Mouse (Mus musculus): ENCODE measurements around the gene Slpi.
"Not testable (repeated sequence)": the region's sequence is repeated elsewhere in the genome, so short reads cannot be mapped to it uniquely, and the experiment has no call there.

Slpi gene

GRCm38 (mm10) chr2:164373187-164373586, 15.7 kb downstream of the Slpi start:
- no peak for DNase-seq

DNA sequence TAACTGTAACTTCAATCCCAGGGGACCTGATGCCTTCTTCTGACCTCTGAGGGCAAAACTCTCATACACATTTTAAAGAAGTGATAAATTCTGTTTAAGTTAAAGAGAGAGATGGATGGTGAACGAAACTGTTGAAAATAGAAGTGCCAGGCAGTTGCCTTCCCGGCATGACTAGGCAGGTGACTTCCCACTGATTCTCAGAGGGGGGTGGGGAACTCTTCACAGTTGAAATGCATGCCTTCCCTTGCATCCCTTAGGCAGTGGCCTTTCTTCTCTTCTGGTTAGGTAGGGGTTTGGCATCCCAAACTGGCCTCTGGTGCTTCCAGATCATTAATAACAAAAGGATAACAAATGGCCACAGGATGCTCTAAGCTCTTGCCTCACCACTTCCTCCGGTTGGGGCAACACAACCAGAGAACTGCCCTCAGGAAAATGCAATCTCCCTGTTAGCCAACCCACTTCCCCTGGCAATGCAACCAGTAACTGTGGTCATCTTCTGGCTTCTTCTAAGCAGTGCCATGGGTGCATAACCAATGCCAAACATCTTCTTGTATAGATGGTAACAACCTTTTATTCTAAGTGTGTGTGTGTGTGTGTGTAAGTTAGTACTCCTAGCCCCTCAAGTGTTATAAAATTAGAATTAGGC, 16.4 kb downstream of the Slpi start:
- DNase-seq, result no peak

DNA sequence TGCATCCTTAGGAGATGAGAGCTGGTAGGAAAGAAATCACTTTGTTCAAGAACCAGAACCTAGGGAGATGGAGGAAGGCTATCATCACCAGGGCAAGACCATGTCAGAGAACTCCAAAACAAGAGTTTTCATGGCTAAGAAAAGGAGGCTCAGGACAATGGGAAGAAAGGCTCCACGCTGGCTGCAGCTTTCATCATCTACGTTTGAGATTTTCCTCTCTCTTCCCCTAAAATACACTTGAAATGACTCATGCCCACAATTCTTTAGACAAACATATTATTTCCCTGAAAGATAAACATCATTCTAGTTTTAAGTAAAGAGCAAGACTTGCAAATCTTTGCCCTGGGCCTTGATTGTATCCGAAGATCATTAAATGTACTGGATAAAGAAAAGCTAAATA, 17.5 kb downstream of the Slpi start:
- no peak for DNase-seq

DNA sequence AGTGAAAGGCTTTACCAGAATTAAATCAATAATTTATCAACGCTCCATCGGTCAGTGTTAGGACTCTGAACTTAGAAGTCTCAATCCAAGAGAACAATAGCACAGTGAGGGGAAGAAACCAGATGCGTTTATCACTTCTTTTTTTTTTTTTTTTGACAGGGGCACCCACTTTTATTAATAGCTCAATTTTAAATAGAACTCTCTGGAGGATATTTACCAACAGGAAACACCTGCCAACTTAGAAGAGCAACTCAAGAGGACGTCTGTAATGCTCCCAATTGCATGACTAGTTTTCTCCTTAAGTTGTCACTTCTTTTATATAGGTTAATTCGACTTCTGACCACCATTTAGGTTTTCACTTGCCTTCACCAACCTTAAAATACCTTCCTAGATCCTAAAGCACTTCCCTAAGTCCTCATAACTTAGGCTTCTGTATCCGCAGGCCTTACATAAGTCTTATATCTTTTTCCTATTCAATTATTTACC, 20.2 kb downstream of the Slpi start:
- no peak for DNase-seq

DNA sequence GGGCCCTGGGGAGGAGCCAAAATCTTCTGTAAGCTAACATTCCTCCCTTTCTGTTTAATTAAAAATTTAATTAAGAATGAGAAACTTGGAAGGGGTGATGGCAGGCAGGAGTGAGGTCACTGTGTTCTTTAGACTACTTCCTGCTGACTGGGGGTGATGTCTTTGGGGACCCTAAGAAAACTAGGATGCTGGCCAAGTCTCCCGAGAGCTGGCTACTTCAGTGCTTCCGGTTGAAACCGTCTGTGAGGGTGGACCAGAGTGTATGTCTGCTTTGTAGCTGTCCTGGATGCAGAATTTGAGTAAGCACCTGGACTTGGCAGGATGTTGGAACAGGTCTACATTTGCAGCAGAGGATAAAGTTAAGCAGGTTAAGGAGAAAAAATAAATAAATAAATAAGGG, 21.9 kb downstream of the Slpi start:
- no peak for DNase-seq

DNA sequence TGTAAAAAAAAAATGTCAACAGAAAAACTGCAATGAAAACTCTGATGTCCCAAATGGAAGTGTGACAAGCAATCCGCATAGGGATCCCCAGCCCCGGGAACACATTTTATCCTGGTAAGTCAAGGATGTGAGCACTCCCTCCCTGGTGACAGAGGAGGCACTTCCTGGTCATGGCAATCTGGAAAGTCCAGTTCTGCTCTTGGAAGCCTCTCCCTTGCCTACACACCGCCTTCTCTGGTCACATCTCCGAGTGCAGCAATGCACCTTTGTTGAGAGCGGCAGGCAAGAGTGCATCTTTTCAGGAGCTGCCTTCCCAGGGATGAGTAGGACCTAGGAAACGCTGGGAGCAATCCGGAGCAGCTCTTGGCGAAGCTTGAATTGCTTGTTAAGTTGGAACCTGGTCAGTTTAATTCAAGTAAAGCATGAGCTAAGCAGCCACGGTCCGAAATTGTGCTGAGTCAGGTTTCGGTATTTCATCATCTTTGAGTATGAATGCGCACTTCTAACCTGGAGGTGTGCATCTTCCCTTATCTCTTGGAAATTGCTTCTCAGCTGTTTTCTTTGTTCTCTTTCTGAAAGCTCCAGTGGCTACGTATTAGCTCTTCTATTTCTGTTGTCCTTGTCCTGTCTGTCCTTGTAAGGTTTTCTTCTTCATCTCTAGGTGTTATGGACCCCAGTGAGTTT, 27.8 kb downstream of the Slpi start:
- DNase-seq, result no peak

- no peak for DNase-seq
These were observed 29.2 kb downstream of the Slpi start for GRCm38 (mm10) chr2:164359668-164360067.

GRCm38 (mm10) chr2:164359031-164359430, 29.9 kb downstream of the Slpi start:
- no peak for DNase-seq

DNA sequence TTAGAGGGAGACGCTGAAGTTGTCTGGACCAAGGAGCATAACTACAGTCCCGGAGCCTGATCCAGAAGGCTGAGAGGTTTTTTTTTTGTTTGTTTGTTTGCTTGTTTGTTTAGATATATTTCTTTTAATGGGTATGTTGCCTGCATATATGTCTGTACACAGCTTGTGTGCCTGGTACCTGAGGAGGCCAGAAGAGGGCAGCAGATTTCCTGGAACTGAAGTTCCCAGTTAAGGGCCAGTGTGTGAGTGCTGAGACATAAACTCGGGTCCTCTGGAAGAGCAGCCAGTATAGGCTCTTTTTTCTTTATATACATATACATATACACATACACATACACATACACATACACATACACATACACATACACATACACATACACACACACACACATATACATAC, 30.5 kb downstream of the Slpi start:
- DNase-seq, result no peak

DNA sequence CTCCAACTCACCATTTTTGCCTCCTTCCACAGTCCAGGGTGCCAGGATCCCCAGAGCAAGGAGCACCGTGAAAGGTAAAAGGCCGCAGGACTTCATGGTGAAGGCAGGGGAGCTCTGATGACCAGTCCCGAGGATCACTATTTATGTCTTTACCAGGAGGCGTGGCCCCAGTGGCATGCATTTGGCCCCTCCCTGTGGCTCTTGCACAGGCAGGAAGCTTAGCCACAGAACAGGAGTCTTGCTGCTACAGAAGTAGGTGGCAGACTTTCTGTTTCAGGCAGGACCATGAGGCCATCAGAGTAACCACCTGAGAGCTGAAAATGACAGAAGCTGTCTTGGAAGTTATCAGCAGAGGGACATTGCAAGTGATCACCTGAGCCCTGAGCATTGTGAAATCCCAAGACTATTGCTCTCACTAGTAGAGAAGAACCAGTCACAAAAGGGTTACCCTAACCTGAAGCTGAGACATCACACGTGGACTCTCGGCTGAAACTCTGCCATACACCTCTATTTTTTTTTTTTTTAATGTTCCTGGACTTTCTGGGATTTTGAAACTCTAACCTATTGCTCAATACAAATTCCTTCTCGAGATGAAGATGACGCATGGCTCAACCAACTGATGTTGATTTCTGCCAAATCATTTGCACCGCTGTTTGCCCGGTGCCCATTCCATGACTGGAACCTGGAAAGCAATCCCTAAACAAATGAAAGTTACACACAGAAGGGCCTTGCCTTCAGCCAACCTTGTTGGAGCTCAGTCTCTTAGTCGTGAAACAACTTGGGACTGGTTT, 32.5 kb downstream of the Slpi start:
- DNase-seq, result peak; percentile 7

DNA sequence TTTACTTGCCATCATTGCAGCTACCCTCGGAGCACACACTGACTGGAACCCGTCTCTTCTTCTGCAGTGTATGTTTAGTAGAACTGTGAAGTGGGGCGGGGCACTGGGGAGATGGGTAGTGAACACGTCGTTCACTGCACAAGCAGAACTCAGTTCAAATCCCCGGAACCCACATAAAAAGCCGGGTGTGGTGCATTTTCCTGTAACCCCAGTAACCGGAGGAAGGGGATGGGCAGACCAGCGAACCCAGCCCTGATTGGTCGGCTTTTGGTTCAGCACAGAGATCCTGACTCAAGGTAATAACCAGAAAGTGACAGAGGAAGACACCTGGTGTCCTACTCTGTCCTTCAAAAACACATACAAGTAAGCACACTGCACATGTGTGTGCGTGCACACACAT, 35.5 kb downstream of the Slpi start:
- no peak for DNase-seq

GRCm38 (mm10) chr2:164352697-164353096, 36.2 kb downstream of the Slpi start:
- DNase-seq, result no peak

DNA sequence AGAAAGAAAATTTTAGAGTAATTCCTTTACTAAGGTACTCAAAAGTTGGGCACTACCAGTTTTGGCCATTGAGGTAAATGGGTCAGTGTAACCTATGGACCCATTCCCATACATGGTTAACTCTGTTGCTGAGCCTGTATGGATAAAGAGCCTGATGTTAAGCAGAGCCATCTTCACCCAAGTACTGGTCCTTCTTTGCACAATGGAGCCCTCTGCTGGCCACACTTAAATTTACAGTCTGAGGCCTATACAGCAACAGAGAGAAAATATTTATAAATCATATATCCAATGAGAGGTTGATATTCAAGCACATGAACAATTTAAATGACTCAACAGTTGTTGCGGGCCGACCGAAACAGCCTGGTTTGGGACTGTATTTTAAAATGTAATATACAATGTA, 39.9 kb downstream of the Slpi start:
- DNase-seq, result peak; percentile 47

DNA sequence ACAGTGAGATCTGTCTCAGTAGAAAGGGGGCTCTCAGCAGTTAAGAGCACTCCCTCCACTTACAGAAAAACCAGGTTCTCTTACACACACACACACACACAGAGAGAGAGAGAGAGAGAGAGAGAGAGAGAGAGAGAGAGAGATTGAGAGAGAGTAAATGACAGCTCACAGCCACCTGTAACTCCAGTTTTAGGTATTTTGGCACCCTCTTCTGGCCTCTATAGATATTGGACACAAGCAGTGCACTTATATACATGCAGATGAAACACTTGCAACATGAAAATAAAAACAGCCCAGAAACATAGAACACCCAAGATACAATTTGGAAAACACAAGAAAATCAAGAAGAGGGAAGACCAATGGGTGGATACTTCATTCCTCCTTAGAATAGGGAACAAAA, 41.2 kb downstream of the Slpi start:
- not testable (repeated sequence) for DNase-seq

- not testable (repeated sequence) for DNase-seq
These were observed 45.2 kb downstream of the Slpi start for GRCm38 (mm10) chr2:164343732-164344131.

DNA sequence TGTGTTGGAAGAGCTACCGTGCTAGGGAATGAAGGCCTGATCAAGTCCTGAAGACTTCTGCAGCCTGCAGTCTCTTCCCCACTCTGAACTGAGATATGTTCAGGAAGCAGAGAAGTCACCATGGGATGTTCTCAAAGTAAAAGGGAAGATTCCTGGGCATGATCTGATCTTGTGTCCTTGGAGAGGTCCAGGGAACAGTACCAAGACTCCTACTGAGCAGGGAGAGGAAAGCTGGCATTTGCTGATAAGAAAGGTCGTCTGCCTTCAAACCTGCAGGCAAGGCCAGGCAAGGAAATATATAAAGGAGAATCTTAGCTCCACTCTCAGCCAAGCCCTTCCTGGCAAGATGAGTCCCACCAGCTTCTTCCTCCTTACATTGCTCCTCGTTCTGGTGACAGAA, 56.5 kb downstream of the Slpi start, which contains the start of gene Svs5:
TSS of gene Svs5 (plus strand) at position 301 of the 400 bp plus-strand sequence.
- DNase-seq, result not testable (repeated sequence)

DNA sequence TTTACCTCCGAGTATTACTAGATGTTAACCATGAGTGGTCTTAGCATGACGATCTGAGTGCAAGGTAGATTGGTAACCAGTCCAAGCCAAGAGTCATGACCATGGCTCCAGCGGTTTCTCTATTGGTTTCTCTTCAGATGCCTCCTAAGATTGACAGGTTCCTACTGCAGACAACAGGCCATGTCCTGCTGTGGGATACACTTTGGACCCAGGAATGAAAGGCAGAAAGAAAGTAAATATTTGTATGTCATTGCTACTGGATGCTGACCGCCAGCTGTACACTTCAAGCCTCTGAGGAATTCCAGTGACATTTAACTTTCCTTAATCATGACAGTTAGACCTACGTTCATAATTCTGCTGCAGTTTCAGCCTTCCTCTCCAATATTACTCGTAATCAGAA, 67.9 kb downstream of the Slpi start:
- DNase-seq, result no peak

GRCm38 (mm10) chr2:164316451-164316850, 72.4 kb downstream of the Slpi start, which contains the start of gene Svs6:
TSS of gene Svs6 (plus strand) at chr2:164316751.
- not testable (repeated sequence) for DNase-seq

GRCm38 (mm10) chr2:164315460-164315859, 73.4 kb downstream of the Slpi start:
- DNase-seq, result not testable (repeated sequence)

DNA sequence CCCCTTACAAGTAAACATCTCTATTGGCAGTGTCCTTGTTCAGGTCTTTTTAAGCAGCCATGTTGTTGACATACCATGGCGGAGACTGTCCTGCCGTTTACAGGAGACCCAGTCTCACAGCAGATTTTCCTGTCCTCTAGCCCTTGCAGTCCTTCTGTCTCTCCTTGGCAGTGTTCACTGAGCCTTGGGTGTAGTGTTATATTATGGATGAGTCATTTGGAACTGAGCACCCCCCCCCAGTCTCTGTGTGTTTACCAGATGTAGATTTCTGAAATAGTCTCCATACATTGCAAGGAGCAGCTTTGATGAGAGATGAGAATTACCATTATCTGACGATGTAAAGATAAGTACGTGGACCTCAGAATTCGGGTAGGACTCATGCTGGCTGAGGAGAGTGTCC, 76.3 kb downstream of the Slpi start:
- DNase-seq, result no peak

All from thymus, postnatal 14 days (tissue).